Mouse (Mus musculus) forebrain, postnatal 0 days (tissue): ENCODE measurements around the gene Aurka. TPM values are rescaled to one million over a fixed set of nuclear protein-coding genes. Genes with fewer than 3 reads are reported as not detected.

ENCODE experiments used
- ATAC-seq: fragments of 200-750 bp; cut with Nextera tagmentation; 2 replicates; pipeline ENCODE4 v1.8.0; 2017; ENCODE audit warnings: mild to moderate bottlenecking, moderate library complexity
- DNase-seq: peaks from one replicate; pipeline ENCODE4 v3.0.0-alpha.2; 2015
- H3K27ac ChIP-seq: fragments of 300-500 bp; sonication (generic); 2 replicates; pipeline ENCODE4 v1.5.1; 2014; ENCODE audit warnings: low read depth, mild to moderate bottlenecking, antibody characterized with exemption, low read length, moderate library complexity, mixed read lengths
- H3K27me3 ChIP-seq: fragments of 300-500 bp; sonication (generic); 2 replicates; pipeline ENCODE4 v1.6.1; 2014; ENCODE audit warnings: mild to moderate bottlenecking, low read length, mixed read lengths; ENCODE audit not compliant: insufficient read depth
- H3K36me3 ChIP-seq: fragments of 300-500 bp; sonication (generic); 2 replicates; pipeline ENCODE4 v1.6.1; 2014; ENCODE audit warnings: mild to moderate bottlenecking, moderate library complexity; ENCODE audit not compliant: insufficient read depth
- H3K4me1 ChIP-seq: fragments of 300-500 bp; sonication (generic); 2 replicates; pipeline ENCODE4 v1.6.1; 2014; ENCODE audit warnings: antibody characterized with exemption; ENCODE audit not compliant: insufficient read depth
- H3K4me2 ChIP-seq: fragments of 300-500 bp; sonication (generic); 2 replicates; pipeline ENCODE4 v1.6.1; 2014; ENCODE audit warnings: low read depth, mild to moderate bottlenecking, moderate library complexity
- H3K4me3 ChIP-seq: fragments of 300-500 bp; sonication (generic); 2 replicates; pipeline ENCODE4 v1.5.1; 2014; ENCODE audit warnings: low read depth, low read length, mixed read lengths
- H3K9ac ChIP-seq: fragments of 300-500 bp; sonication (generic); 2 replicates; pipeline ENCODE4 v1.6.1; 2014; ENCODE audit warnings: mild to moderate bottlenecking
- H3K9me3 ChIP-seq: fragments of 300-500 bp; sonication (generic); 2 replicates; pipeline ENCODE4 v1.6.1; 2016; ENCODE audit warnings: low read length
- CTCF ChIP-seq: sonication (generic); IDR thresholded peaks from 2 replicates; pipeline ENCODE4 v1.5.1; 2016; ENCODE audit warnings: antibody characterized with exemption, control low read depth, low read depth
- WGBS: fragments of 180-500 bp; shearing (Covaris S2); extraction: QIAGEN DNeasy Blood & Tissue Kit; methylation state at CpG from one replicate; pipeline ENCODE4 v1.1.7; 2014; 5-methylcytosine and 5-hydroxymethylcytosine counted together
- polyA plus RNA-seq: library from polyadenylated mRNA; unstranded; fragments of >200 nt; fragmentation: Nextera tagmentation; extraction: Ambion mirVana; gene quantifications from 2 replicates; pipeline ENCODE4 v1.2.1, GENCODE M21; 2015
- total RNA-seq: library from RNA; depleted of rRNA; stranded (reverse); fragments of >200 nt; gene quantifications from 2 replicates; pipeline ENCODE4 v1.2.3, GENCODE M21; 2014

Aurka gene
- total and polyA plus RNA-seq, 2 experiments from 2014 or later, result 9.2 to 10.4 TPM

DNA sequence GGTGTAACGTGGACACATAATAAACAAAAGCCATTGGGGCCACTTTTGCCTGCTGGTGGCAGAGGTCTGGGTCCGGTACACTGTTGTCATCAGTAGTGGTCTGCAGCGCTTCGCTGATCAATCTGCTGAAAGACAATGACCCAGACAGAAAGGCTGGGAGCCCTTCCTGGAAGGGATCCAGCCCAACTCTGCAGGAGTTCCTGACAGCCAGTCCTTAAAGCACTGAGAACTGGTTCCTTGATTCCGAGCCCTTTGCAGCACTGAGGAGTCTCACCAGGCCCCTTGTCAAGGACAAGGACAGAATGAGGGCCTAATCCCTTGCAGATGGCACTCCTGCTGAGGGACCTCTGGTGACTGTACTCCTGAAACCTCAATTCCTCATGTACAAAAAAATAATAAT is 28.7 kb downstream of the Aurka start:
- Histone ChIP-seq H3K9me3 (no peaks in the 10 kb centered on the region), H3K27ac (no peak overlapping the region), H3K36me3 (no peaks in the 10 kb centered on the region), H3K4me1 (0 out of 2 replicates have a peak, but pooled peaks cover 9% of the 10 kb centered on the region), H3K27me3 (no peaks in the 10 kb centered on the region), H3K9ac (no peak overlapping the region), H3K4me2 (no peak overlapping the region), H3K4me3 (no peak overlapping the region)
- DNase-seq (no peak), ATAC-seq (no peak)
- no peak for TF ChIP-seq CTCF
- 23% methylated on average over 5 of the region's 5 CpGs for WGBS

GRCm38 (mm10) chr2:172340936-172341335 is 29.4 kb downstream of the Aurka start:
- H3K9me3 ChIP-seq, result no peaks in the 10 kb centered on the region
- no peak overlapping the region for H3K27ac ChIP-seq
- DNase-seq, result no peak
- H3K4me3 ChIP-seq, result no peak overlapping the region
- WGBS, result 17% methylated on average over 3 of the region's 3 CpGs
- TF ChIP-seq CTCF, result no peak
- H3K27me3 ChIP-seq, result no peaks in the 10 kb centered on the region
- no peak overlapping the region for H3K9ac ChIP-seq
- H3K36me3 ChIP-seq, result no peaks in the 10 kb centered on the region
- H3K4me1 ChIP-seq, result 0 out of 2 replicates have a peak, but pooled peaks cover 9% of the 10 kb centered on the region
- no peak for ATAC-seq
- H3K4me2 ChIP-seq, result no peak overlapping the region

DNA sequence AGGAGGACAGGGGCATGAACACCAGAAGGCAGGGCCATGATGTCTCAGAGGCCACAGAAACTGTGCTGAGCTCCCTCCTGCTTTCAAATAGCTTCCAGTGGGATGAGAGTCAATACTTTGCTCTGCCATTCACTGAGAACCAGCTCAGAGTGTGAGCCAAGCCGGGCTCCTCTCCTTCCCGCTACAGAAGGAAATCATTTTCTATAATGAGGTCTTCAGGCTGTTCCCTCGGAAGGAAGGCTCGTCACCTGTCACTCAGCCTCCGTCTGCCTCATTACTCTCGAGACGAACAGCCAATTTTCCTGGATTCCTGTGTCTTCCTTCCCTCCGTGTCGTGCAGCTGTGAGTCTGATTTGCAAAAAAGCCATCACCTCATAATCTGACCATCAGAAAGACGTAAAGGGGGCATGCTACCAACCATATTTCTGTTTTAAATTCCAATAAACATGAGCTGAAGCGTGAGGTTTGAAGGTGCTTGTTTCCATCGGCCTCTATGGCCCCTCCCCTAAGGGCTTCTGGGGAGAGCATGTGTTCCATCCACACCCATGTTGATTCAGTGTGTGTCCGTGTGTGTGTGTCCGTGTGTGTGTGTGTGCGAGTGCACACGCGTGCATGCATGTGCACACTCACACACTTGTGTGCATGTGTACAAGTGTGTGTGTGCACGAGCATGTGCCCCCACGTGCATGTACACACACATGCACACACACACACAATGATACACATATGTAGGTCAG is 32.0 kb downstream of the Aurka start:
- Histone ChIP-seq H3K27ac (peak overlapping the region; percentile 76), H3K4me3 (no peak overlapping the region), H3K27me3 (no peaks in the 10 kb centered on the region), H3K9ac (0 out of 2 replicates have a peak overlapping the region, but pooled peaks have one; percentile 14), H3K9me3 (no peaks in the 10 kb centered on the region), H3K4me1 (0 out of 2 replicates have a peak, but pooled peaks cover 9% of the 10 kb centered on the region), H3K36me3 (no peaks in the 10 kb centered on the region), H3K4me2 (no peak overlapping the region; the same call in 1 of the 2 replicates)
- peak; percentile 91 for ATAC-seq
- peak; percentile 79 for DNase-seq
- 48% methylated on average over 19 of the region's 19 CpGs for WGBS
- no peak for TF ChIP-seq CTCF

GRCm38 (mm10) chr2:172329179-172329578 is 41.2 kb downstream of the Aurka start:
- Histone ChIP-seq H3K4me1 (no peaks in the 10 kb centered on the region), H3K9me3 (no peaks in the 10 kb centered on the region), H3K36me3 (no peaks in the 10 kb centered on the region), H3K4me3 (0 out of 2 replicates have a peak overlapping the region, but pooled peaks have one; percentile 10), H3K4me2 (peak overlapping the region; percentile 43), H3K27ac (no peak overlapping the region), H3K9ac (peak overlapping the region; percentile 38; the same call in 1 of the 2 replicates), H3K27me3 (no peaks in the 10 kb centered on the region)
- DNase-seq (peak; percentile 89), ATAC-seq (peak; percentile 96)
- 1% methylated on average over 13 of the region's 13 CpGs for WGBS
- peak; percentile 96 for TF ChIP-seq CTCF

GRCm38 (mm10) chr2:172328248-172328647 is 42.1 kb downstream of the Aurka start:
- WGBS, result 50% methylated on average over 8 of the region's 8 CpGs
- no peak overlapping the region for H3K4me3 ChIP-seq
- H3K36me3 ChIP-seq, result no peaks in the 10 kb centered on the region

GRCm38 (mm10) chr2:172320878-172321277 is 49.5 kb downstream of the Aurka start:
- no peaks in the 10 kb centered on the region for H3K4me1 ChIP-seq
- H3K36me3 ChIP-seq, result no peaks in the 10 kb centered on the region
- DNase-seq (no peak), ATAC-seq (no peak)
- H3K4me3 ChIP-seq, result no peak overlapping the region
- no peaks in the 10 kb centered on the region for H3K27me3 ChIP-seq
- H3K4me2 ChIP-seq, result no peak overlapping the region
- H3K27ac ChIP-seq, result no peak overlapping the region
- no peak for TF ChIP-seq CTCF
- no peaks in the 10 kb centered on the region for H3K9me3 ChIP-seq
- WGBS, result 29% methylated on average over 9 of the region's 9 CpGs
- no peak overlapping the region for H3K9ac ChIP-seq

More at GRCm38 (mm10) chr2:172328248-172328647, 42.1 kb downstream of the Aurka start:
- no peak for ATAC-seq
- Histone ChIP-seq H3K9me3 (no peaks in the 10 kb centered on the region), H3K27ac (no peak overlapping the region), H3K27me3 (no peaks in the 10 kb centered on the region), H3K4me1 (no peaks in the 10 kb centered on the region), H3K4me2 (no peak overlapping the region), H3K9ac (no peak overlapping the region)
- no peak for DNase-seq
- TF ChIP-seq CTCF, result peak; percentile 25; the same call in 1 of the 2 replicates

DNA sequence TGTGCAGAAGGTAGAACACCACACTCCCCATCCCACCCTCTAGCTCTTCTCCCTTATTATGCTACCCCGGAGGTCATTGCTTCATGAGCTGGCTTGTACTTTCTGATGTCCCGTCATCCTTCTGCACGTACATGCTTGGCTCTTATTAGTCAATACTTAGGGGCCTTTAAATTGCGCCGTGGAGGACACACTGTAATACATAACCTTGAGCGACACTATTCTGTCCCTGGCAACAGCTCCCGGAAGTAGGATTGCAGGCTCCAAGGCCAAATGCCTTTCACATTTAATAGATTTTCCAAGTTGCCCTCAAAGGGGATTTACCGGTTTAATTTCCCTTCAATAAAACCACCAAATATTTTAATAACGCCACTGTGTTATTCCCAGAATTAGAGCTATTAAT is 58.6 kb downstream of the Aurka start:
- Histone ChIP-seq H3K27ac (no peak overlapping the region), H3K4me2 (no peak overlapping the region), H3K9ac (no peak overlapping the region), H3K36me3 (no peaks in the 10 kb centered on the region), H3K4me3 (no peak overlapping the region), H3K4me1 (no peaks in the 10 kb centered on the region), H3K27me3 (no peaks in the 10 kb centered on the region), H3K9me3 (no peaks in the 10 kb centered on the region)
- DNase-seq (no peak), ATAC-seq (no peak)
- WGBS, result 84% methylated on average over 9 of the region's 9 CpGs
- TF ChIP-seq CTCF, result no peak
